Mouse (Mus musculus): ENCODE measurements around the gene Tmem52b. TPM values are rescaled to one million over a fixed set of nuclear protein-coding genes. Genes with fewer than 3 reads are reported as not detected.

The Tmem52b gene
- polyA plus RNA-seq (2012; ENCODE audit: low replicate concordance), result not detected in 2 replicates

GRCm38 (mm10) chr6:129512367-129512766 is at the start of gene Tmem52b:
TSS of gene Tmem52b (plus strand) at chr6:129512555.

GRCm38 (mm10) chr6:129507024-129507423 is 5.3 kb upstream of the Tmem52b start, which contains the start of gene Olr1:
TSS of gene Olr1 (minus strand) at chr6:129507165.

GRCm38 (mm10) chr6:129532942-129533860 is 20.8 kb downstream of the Tmem52b start, which contains the start of gene Gabarapl1:
TSS of gene Gabarapl1 (plus strand) at chr6:129533160.

Other genes starting within 250 kb of the Tmem52b start
- 0.64 and 0.90 TPM in 2 replicates for gene Cd69, start 237.1 kb upstream of the Tmem52b start, polyA plus RNA-seq (2012; ENCODE audit: low replicate concordance)
- gene 4922502D21Rik, start 180.8 kb upstream of the Tmem52b start, polyA plus RNA-seq (2012; ENCODE audit: low replicate concordance), result not detected in 2 replicates
- gene Clec12a, start 169.9 kb upstream of the Tmem52b start, polyA plus RNA-seq (2012; ENCODE audit: low replicate concordance), result 0.56 TPM in 1 of 2 replicates, not detected in the other
- gene Clec12b, start 126.7 kb upstream of the Tmem52b start, polyA plus RNA-seq (2012; ENCODE audit: low replicate concordance), result not detected in 2 replicates
- gene Clec1b, start 115.3 kb upstream of the Tmem52b start, polyA plus RNA-seq (2012; ENCODE audit: low replicate concordance), result 0.27 TPM in 1 of 2 replicates, not detected in the other
- gene Clec9a, start 103.7 kb upstream of the Tmem52b start, polyA plus RNA-seq (2012; ENCODE audit: low replicate concordance), result 0.32 TPM in 1 of 2 replicates, not detected in the other
- 0.09 TPM in 1 of 2 replicates, not detected in the other for gene Clec1a, start 60.6 kb upstream of the Tmem52b start, polyA plus RNA-seq (2012; ENCODE audit: low replicate concordance)
- 0.05 TPM in 1 of 2 replicates, not detected in the other for gene Olr1, start 5.4 kb upstream of the Tmem52b start, polyA plus RNA-seq (2012; ENCODE audit: low replicate concordance)
- 26.4 and 34.8 TPM in 2 replicates for gene Gabarapl1, start 20.6 kb downstream of the Tmem52b start, polyA plus RNA-seq (2012; ENCODE audit: low replicate concordance)
- 0.14 and 0.34 TPM in 2 replicates for gene Klre1, start 65.3 kb downstream of the Tmem52b start, polyA plus RNA-seq (2012; ENCODE audit: low replicate concordance)
- gene Klrd1, start 79.2 kb downstream of the Tmem52b start, polyA plus RNA-seq (2012; ENCODE audit: low replicate concordance), result 0.39 TPM in 1 of 2 replicates, not detected in the other
- 0.25 and 0.89 TPM in 2 replicates for gene Klrk1, start 111.3 kb downstream of the Tmem52b start, polyA plus RNA-seq (2012; ENCODE audit: low replicate concordance)
- gene Klrc3, start 130.8 kb downstream of the Tmem52b start, polyA plus RNA-seq (2012; ENCODE audit: low replicate concordance), result not detected in 2 replicates
- not detected in 2 replicates for gene Klrc2, start 148.1 kb downstream of the Tmem52b start, polyA plus RNA-seq (2012; ENCODE audit: low replicate concordance)
- 0.23 and 0.90 TPM in 2 replicates for gene Klrc1, start 166.4 kb downstream of the Tmem52b start, polyA plus RNA-seq (2012; ENCODE audit: low replicate concordance)
- 0.23 TPM in 1 of 2 replicates, not detected in the other for gene Klri1, start 204.6 kb downstream of the Tmem52b start, polyA plus RNA-seq (2012; ENCODE audit: low replicate concordance)
- not detected in 2 replicates for gene Klri2, start 227.9 kb downstream of the Tmem52b start, polyA plus RNA-seq (2012; ENCODE audit: low replicate concordance)